Mouse (Mus musculus) ES-E14 (cell line): Measurements from ENCODE around the gene Nhs.

Experiments
- CHD2 ChIP-seq: IDR thresholded peaks from 2 replicates; pipeline ENCODE4 v1.6.1; 2014; ENCODE audit warnings: mild to moderate bottlenecking, low read depth, low read length, inconsistent platforms
- HCFC1 ChIP-seq: IDR thresholded peaks from 2 replicates; pipeline ENCODE4 v1.6.1; 2012; ENCODE audit warnings: low read length, inconsistent platforms, borderline replicate concordance; ENCODE audit not compliant: insufficient read depth
- MAFK ChIP-seq: IDR thresholded peaks from 2 replicates; pipeline ENCODE4 v1.6.1; 2014; ENCODE audit warnings: mild to moderate bottlenecking, low read depth, low read length, inconsistent platforms; ENCODE audit not compliant: insufficient read depth
- ZC3H11A ChIP-seq: IDR thresholded peaks from 2 replicates; pipeline ENCODE4 v1.6.1; 2012; ENCODE audit warnings: low read depth, mild to moderate bottlenecking, inconsistent platforms, low read length, borderline replicate concordance
- ZNF384 ChIP-seq: IDR thresholded peaks from 2 replicates; pipeline ENCODE4 v1.6.1; 2012; ENCODE audit warnings: low read depth, low read length, inconsistent platforms

GRCm38 (mm10) chrX:161909963-161910362, 249.6 kb downstream of the Nhs start:
- TF ChIP-seq CHD2 (no peak), ZNF384 (no peak), MAFK (no peak), ZC3H11A (no peak), HCFC1 (no peak)
